Mouse (Mus musculus): ENCODE results near the gene St3gal5.
A peak's percentile ranks its signal among the peaks of the same experiment; 100 is the strongest.

St3gal5 gene

GRCm38 (mm10) chr6:72098021-72098655 lies 746 bp downstream of the St3gal5 start:
- DNase-seq (ENCODE audit: low read depth) = no peak

DNA sequence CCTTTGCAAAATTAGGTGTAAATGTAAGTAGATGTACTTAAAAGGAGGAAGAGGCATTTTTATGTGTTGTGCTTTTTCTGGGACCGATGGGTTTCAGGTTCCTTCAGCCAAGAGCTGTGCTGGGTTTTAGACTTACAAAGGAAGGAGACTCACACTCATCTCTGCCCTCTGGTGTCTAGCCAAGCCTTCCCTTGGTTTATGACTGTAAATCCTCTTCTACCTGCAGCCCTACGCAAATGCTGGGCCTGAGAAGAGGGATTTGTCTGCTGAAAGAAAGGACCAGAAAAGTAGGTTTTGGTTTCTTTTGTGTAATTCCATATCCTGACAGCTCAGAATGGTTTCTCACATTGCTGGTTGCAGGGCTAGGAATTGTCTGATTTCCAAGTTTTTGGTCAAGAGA lies 1.3 kb downstream of the St3gal5 start:
- no peak for DNase-seq (ENCODE audit: low read depth)

GRCm38 (mm10) chr6:72099281-72099680 lies 1.9 kb downstream of the St3gal5 start:
- DNase-seq (ENCODE audit: low read depth) = no peak

DNA sequence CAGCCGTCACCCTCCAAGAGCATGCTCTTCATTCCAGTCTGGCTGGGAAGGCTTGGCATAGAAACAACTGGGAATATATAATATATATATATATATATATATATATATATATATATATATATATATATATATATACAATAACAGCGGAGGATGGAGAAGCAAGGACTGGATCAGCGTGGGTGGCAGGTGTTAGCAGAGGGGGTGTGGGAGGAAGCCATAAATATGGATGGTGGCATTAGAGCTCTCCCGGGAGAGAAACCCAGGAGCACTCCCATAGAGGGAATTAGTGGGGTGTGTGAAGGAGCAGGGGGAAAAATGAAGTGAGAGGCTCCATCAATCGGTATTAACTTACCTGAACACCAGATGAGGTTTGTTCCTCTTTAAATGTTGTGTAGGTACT lies 2.8 kb downstream of the St3gal5 start:
- DNase-seq (ENCODE audit: low read depth) = no peak

GRCm38 (mm10) chr6:72100939-72101338 lies 3.5 kb downstream of the St3gal5 start:
- no peak for DNase-seq (ENCODE audit: low read depth)

GRCm38 (mm10) chr6:72101386-72101785 lies 4.0 kb downstream of the St3gal5 start:
- no peak for DNase-seq (ENCODE audit: low read depth)

DNA sequence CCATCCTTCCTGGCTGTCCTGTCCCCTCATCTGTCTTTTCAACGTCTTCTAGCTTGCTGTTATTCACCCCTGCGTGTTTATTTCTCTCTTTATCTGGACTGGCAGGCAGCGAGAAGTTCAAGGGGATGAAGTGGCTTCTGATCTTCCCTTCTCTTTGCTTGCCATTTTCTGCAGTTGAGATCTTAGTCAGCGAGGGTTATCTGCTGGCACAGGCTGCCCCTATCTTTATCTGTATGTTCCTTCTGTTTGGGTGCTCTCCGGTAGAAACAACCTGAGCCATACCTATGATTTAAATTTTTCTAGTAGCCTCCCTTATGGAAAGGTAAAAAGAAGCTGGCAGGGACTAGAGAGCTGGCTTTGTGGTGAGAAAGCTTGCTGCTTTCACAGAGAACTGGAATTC lies 4.7 kb downstream of the St3gal5 start:
- DNase-seq (ENCODE audit: low read depth) = no peak

DNA sequence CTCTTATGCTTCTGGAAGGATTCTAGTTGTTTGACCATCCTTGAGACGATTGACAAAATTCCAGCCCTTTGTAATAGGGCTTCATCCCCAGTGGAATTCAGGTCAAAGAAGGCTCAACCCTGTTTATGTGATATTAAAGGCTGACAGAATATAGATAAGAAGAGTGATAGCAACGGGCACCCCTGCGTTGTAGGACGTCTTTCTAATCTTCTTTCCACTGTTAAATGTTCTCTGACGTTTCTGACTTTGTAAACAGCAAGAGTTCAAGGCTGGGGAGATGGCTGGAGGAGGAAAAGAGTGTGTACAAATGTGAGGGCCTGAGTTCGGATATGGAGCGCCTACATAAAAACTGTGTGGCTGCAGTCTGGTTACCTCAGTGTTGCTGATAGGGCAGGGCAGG lies 7.1 kb downstream of the St3gal5 start:
- no peak for DNase-seq (ENCODE audit: low read depth)

- DNase-seq (ENCODE audit: low read depth) = peak; percentile 71
Observed at GRCm38 (mm10) chr6:72108941-72109892, 11.8 kb downstream of the St3gal5 start.

- no peak for DNase-seq (ENCODE audit: low read depth)
Observed at GRCm38 (mm10) chr6:72110577-72110976, 13.2 kb downstream of the St3gal5 start.

- no peak for DNase-seq (ENCODE audit: low read depth)
Observed at GRCm38 (mm10) chr6:72112575-72112974, 15.2 kb downstream of the St3gal5 start.

DNA sequence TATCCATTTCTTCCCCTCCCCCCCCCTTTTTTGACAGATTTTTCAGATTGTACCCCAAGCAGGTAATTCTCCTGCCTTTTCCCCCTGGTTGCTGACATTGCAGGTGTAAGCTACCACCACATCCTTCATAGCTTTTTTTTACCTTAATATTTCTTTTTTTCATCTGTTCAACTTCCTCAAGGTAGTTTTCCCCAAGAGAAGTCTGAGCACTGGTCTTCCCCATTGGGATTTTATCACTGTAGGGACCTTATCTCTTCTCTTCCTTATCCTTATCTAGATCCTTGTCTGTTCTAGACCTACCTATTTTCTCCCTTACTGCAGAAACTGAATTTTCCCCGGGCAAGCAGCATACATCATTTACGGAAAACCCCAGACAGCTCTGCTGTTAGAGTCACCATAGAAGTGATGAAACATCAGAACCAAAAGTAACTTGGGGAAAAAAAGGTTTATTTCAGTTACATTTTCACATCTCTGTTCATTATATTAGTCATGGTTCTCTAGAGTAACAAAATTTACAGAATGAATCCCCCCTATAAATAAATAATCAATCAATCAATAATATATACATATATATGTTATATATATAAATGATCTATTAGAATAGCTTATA lies 15.8 kb downstream of the St3gal5 start:
- no peak for DNase-seq (ENCODE audit: low read depth)

DNA sequence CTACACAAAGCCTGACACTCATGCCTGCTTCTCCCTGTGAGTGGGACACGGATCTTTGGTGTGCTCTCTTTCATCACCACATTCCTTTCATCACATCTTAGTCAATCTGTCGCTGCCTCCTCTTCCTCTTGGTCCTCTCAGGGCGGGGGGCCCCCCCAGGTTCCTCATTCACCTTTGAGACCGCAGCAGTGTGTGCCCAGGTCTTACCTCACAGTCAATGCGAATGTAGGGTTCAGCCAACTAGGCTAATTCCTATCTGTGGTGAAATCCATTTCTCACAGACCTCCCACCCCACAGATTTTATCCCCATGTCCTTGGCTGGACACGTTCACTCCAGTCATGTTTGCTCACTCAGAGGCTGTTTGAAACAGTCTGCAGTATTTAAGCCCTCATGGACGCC lies 17.5 kb downstream of the St3gal5 start:
- no peak for DNase-seq (ENCODE audit: low read depth)

DNA sequence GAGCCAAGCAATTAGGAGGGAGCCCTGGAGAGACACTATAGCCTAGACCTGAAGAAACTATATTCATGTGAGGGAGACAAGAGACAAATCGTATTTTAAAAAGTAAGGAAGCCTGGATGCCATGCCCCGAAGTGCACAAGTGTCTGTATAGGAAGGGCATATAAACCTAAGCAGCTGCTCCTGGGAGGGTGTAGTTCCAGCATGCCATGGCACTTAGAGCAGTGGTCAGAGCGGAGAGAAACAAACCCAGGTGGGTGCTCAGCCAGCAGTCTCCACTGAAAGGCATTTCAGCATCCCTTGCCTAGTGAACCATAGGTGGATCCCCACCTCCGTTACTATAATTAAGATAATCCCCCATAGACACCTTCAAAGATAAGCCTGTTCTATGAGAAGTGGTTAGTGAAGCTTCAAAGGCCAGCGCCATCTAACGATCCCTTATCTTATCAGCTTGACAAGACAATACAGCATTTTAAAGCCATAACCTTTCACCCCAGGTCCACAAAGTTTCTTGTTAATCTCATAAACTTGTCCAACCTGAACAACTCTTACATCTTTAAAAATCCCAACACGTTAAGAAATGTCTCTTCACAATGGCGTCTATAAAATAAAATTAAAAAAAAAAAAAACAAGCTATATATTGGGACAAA lies 20.1 kb downstream of the St3gal5 start:
- no peak for DNase-seq (ENCODE audit: low read depth)

DNA sequence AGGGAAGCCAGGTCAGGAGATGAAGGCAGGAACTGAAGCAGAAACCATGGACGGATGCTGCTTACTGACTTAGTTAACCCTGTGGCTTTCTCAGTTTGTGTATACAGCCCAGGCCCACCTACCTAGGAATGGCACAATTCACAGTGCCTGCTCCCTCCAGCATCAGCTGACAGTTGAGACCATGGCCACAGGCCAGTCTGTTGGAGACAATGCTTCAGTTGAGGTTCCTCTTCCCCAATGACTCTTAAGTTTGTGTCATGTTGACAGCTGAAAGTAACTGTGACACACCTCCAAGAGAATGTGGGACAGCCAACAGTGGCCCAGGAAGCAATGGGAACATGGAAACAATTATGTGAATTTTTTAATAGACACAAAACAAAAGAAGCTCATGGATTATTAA lies 22.5 kb downstream of the St3gal5 start:
- DNase-seq (ENCODE audit: low read depth) = no peak

DNA sequence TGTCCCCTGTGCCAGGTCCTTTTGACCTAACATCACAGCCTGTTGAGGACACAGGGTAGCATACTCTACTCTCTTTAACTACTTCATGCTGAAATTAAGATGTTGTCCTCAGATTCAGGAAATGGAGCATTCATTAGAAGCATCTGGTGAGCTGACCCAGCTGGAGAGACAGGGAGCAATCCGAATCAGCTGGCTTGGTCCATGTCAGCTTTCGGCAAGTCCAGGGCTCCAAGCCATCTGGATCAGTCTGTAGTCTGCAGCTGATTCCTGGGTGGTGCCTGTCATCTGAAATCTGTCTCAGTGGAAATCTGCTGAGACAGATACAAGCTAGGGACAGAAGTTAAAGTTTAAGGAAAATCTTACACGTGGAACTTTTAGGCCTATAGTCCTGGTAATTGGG lies 23.9 kb downstream of the St3gal5 start:
- no peak for DNase-seq (ENCODE audit: low read depth)

DNA sequence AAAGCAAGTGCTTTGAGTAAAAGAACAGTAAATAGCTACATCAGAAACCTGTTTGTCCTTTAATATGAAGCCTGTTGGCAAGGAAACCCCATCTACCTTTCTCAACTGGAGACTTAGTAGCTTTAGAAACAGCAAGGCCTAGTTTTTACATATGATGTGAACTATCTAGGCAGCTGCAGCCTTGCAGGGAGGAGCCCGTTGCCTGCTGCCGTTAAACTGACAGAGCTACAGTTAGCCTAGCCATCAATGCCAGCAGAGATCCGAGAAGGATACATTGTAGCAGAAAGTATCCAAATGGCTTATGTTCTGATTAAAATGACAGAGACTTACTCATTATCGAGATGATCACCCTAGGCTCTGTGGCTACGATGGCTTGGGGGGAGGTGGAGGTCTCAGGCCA lies 25.1 kb downstream of the St3gal5 start:
- no peak for DNase-seq (ENCODE audit: low read depth)

DNA sequence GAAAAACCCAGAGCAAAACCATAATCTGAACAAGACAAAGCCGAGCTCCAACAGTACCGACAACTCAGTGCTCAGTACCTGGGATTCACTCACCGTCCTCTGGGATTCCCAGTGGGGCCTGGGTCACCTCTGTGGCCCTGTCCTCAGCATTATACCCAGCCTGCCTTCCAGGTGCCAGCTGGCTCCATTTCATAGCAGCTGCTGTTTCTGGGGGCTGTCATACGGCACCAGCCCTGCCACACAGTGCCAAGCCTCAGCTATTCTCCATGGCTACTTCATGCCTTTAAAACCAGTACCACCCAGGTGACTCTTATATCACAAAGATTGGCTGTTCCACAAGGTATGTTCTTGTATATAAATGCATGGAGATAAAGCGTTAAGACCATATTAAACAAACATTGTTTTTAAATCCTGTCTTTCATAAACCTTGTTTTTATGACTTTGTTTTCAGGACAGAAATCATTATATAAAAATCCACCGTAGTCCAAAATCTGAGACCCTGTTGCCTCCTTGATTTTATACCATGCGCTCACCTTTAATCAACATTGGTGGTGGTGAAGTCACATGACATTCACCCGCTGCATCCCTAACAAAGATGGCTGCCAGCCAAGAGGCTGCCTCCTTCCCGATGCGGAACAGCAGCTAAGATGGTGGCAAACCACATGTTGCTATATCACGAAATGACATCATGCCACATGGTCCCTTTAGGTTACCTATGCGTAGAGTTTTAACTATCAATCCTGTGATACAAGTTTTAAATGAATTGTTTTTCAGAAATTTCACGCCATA lies 27.1 kb downstream of the St3gal5 start:
- DNase-seq (ENCODE audit: low read depth) = no peak

DNA sequence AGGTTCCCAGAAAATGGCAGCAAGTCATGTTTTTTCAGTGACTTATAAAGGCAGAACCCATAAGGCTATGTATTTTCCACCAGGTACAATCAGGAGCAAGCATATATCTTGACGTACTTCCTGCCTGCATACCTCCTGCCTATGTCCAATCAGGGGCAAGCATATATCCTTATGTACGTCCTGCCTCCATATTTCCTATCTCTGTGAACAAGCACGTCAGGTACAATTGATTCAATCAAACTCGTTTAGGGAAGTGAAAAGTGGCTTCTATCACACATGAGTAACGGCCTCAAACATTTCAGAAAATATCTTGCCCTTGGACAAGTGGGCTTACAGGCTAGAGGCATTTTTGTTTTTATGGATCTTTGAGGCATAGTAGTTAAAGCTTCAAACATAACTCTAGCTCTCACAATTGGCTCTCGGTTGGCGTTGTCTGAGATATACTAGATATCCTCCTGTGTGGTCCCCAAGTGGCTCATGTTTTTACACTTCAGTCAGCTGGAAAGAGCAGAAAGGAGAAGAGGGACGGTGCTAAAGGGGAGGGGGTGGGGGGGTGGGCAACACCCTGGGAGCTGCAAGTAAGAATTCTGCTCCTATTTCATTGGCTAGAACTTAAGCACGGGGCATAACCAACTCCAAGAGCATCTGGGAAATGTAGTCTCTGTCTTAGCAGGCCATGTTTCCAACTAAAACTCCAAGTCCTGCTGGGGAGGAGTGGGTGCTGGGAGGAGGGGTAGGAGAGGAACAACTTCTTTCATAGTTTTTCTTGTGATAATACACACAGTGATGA lies 28.9 kb downstream of the St3gal5 start:
- DNase-seq (ENCODE audit: low read depth) = no peak

DNA sequence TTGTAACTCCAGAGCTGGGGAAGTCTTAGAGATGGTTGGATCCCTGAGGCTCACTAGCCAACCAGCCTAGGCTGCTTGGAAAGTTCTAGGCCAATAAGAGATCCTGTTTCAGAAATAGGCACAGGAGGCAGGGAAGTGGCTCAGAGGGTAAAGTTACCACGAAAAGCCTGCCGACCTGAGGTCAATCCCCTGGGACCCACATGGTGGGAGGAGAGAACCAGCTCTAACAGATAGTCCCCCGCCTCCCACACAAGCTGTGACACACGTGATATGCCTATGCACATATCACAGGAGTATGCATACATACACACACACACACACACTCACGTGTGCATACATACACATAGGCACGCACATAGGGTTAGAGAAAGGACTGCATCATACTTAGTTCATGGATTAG lies 32.7 kb downstream of the St3gal5 start:
- no peak for DNase-seq (ENCODE audit: low read depth)

GRCm38 (mm10) chr6:72132671-72133214 lies 35.4 kb downstream of the St3gal5 start:
- no peak for DNase-seq (ENCODE audit: low read depth)
